Comparison of ENCODE assay signal across 15 mouse cellular contexts in the genomic region with DNA sequence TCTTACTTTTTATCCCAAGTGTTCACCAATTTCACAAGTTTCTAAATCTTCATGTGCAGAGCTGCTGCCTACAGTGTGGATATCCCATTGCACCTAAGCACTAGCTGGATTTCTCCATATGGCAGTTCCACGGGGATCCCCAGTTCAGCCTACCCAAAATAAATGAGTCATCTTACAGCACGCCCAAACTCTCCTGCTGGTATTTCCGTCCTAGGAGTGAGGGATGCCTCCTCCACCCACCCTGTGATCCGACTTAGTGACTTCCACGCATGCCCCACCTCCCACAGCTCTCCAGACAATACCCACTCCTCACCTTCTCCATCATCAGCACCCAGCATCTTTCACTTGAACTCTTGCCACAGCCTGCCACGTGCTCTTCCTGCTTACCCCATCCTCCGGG. TPM values are rescaled to one million over a fixed set of nuclear protein-coding genes. Genes with fewer than 3 reads are reported as not detected.
DNase-seq lines count a peak whose midpoint lies in the region.
"Had no signal": no experiment of that assay in that cellular context is flagged by ENCODE, and none has a peak within 500 bp of the region (broad histone marks: within the 10 kb centered on the region; RNA-seq: fewer than 3 reads in every experiment).

No protein-coding gene starts in this region.

- peak; percentile 89 for DNase-seq in right cerebral cortex, adult 18-20 months
- no peak for DNase-seq in right cerebral cortex, postnatal 10 days (ENCODE audit: low spot score in 2 of 2)
- DNase-seq in frontal cortex, postnatal 14 days (ENCODE audit: low spot score in 2 of 2): peak; percentile 16 to 38
- DNase-seq in left cerebral cortex, postnatal 14 days (ENCODE audit: low spot score in 2 of 2): peak; percentile 60 to 69
- DNase-seq in cerebellum, postnatal 4 days (ENCODE audit: low spot score in 2 of 2): no peak
- DNase-seq in adrenal gland, adult 8-10 months: no peak
- no peak for DNase-seq in embryo, embryonic 10 days (ENCODE audit: low spot score)
- DNase-seq: cerebellum, adult 2 months; gastrocnemius, postnatal 25 days; kidney, postnatal 4 days; lung, adult 18-20 months; lung, postnatal 14 days had no signal

- intact Hi-C loops in left cerebral cortex, postnatal 14 days (cut with DNase I): no loop called here

RNA-seq across cellular contexts. Expression of a gene that starts 5.5 kb away (rescaled TPM):
- 100 to 1,000 TPM in 1 of 2 experiments, 10 to 100 TPM in 1; 77.5 to 111 TPM for total RNA-seq in left cerebral cortex, postnatal 14 days (2021)
- under 1 TPM; 0.07 to 0.23 (median 0.10) TPM for total RNA-seq in adrenal gland, adult 8-10 months (2022)
- total RNA-seq: common myeloid progenitor, adult 5-6 weeks; gastrocnemius, postnatal 25 days; hematopoietic stem cell, adult 5-6 weeks; megakaryocyte, adult 5-6 weeks had no signal

Comparison
In these comparisons a context has a peak if more than half of its experiments do, and no peak if none do; other contexts are left out.
1. DNase-seq: peak in right cerebral cortex, adult 18-20 months (single experiment), frontal cortex, postnatal 14 days (2 of 2) and left cerebral cortex, postnatal 14 days (2 of 2); none in right cerebral cortex, postnatal 10 days (0 of 2), cerebellum, postnatal 4 days (0 of 2), adrenal gland, adult 8-10 months (single experiment) and embryo, embryonic 10 days (single experiment).
2. RNA of a gene that starts 5.5 kb away (total RNA-seq): 77.5 to 111 TPM in left cerebral cortex, postnatal 14 days; 0.07 to 0.23 TPM in adrenal gland, adult 8-10 months; every median in the first group is over 10 times any median in the second.